Mouse (Mus musculus): ENCODE data around the gene Hmga2.
"Not testable (repeated sequence)": the region's sequence is repeated elsewhere in the genome, so short reads cannot be mapped to it uniquely, and the experiment has no call there.

The Hmga2 gene

DNA sequence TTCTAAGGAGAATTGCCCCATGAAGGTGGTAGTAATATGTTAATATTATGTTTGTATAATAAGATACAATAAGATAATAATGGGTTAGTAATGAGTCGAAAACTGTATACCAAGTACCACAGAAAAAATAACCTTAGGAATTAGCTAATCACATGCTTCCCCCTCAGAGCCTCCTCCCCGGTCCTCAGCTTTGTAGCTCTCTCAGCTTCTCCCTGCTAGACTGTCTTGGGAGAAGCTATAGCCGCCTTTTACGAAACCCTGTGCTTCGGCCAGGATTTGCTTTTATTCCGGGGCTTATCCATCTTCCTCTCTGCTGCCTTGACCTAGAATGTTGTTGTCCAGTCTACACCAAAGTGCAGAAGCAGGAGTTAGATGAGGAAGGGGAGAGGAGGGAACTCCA, 130.9 kb downstream of the Hmga2 start:
- DNase-seq (ENCODE audit: low spot score in 2 of 2) = no peak

- DNase-seq (ENCODE audit: low spot score in 2 of 2) = no peak
These were observed 131.5 kb downstream of the Hmga2 start for GRCm38 (mm10) chr10:120344558-120345318.

DNA sequence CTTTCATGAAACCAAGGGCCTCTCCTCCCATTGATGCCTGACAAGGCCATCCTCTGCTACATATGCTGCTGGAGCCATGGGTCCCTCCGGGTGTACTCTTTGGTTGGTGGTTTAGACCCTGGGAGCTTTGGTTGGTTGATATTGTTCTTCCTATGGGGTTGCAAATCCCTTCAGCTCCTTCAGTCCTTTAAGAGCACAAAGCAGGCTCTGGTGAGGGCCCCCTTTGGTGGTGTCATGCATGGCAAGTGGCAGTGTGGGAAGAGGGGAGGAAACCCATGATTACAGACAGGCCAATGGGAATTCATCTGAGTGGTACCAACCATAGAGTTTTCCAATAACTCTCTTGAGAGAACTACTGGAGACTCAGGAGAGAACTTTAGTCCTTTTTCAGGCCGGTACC, 136.4 kb downstream of the Hmga2 start:
- not testable (repeated sequence) for DNase-seq (ENCODE audit: low spot score in 2 of 2)

DNA sequence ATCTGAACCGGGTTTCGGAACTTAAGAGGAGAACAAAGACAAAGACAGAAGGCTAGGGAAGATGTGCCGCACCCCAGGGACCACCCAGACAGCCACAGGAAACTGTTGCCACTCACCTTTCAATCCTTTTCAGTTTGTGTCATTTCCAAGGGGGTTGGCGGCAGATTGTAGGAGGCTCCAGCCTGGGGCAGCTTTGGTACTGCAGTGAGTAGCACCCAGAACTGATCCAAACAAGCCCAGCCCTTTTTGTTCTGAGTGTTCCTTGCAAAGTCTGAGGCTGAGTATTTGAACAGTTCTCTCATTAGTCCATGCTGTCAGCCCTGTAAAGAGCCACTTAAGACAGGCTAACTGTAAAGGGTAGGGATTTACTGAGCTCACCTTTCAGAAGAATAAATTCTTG, 136.9 kb downstream of the Hmga2 start:
- no peak for DNase-seq (ENCODE audit: low spot score in 2 of 2)

DNA sequence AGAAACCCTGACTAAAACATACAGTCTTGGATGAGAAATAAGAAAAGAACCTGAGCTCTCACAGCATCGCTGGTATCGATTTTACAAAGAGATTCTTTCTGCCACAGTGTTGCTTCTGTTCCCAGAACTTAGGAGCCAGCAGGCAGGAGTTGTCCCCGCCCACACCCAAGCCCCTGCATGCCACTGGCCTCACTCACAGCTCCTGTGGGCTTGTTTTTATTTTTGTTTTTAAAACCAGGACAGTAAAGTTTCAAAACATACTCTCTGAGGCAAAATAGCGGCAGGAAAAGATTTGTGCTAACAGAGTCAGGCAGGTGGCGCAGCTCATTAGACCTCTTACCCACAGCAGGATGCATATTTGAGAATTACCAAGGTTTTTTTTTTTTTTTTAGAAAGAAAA, 137.4 kb downstream of the Hmga2 start:
- DNase-seq (ENCODE audit: low spot score in 2 of 2) = no peak

- DNase-seq (ENCODE audit: low spot score in 2 of 2) = not testable (repeated sequence)
These were observed 137.8 kb downstream of the Hmga2 start for GRCm38 (mm10) chr10:120338431-120338830.

DNA sequence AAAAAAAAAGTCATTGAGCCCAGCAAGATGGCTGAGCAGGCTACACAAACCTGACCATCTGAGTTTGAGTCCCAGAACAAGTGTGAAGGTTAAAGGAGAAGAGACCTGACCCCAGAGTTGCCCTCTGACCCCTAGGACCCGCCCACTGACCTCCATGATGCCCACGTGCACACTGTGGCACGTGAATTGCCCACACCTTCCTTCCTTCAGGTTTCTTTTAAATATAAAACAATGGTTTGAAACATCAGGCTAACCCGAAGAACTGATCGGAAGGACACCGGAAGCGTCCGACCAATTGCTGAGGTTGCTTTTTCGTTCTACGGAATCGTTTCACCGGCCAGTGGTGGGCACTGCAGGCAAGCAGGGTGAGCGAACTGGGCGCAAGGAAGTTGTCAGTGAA, 148.3 kb downstream of the Hmga2 start:
- DNase-seq (ENCODE audit: low spot score in 2 of 2) = no peak

DNA sequence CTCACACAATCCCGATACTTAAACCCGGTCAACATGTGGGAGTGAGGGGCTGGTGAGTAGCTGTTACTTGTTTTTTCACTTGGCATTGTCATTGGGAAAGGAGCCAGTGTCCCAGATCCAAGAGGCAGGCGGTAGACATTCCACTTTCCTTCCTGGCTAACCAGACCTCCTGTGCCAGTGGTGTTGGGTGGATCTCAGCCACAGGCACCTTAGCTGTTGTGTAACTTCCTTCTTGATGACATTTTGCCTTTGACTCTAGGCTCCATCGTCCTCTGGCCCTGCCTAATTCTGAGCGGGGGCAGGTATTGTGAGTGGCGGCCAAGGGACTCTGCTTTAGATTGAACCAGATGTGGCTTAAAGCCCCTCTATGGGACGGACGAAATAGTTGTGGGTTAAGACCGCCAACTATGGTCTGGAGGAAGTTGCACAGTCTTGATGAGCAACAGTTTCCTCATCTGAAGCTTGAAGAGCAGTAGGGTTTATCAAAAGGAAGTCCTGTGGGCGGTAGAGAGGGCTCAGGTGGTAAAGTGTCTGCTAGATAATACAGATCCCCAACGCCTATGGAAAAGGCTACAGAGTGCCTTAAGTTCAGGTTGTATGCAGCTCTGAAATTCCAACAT, 152.6 kb downstream of the Hmga2 start:
- no peak for DNase-seq (ENCODE audit: low spot score in 2 of 2)

DNA sequence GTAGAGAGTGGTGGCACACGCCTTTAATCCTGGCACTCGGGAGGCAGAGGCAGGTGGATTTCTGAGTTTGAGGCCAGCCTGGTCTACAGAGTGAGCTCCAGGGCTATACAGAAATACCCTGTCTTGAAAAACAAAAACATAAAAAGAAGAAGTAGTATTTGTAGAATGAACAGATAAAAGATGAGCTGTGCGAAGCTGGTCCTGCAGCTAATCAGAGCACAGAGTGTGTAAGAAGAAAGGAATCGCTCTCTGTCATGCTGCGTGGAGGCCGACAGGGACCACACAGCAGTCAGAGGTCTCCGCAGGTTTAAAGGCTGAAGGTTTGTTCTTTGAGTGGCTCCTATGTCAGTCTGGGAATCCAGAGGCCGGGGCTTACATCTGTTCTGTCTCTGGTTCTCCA, 153.5 kb downstream of the Hmga2 start:
- DNase-seq (ENCODE audit: low spot score in 2 of 2) = no peak

- DNase-seq (ENCODE audit: low spot score in 2 of 2) = peak in 1 of 2 experiments; percentile 18
These were observed 156.7 kb downstream of the Hmga2 start for GRCm38 (mm10) chr10:120319614-120320013.
